Mouse (Mus musculus): ENCODE data around the gene Prss41.

GRCm38 (mm10) chr17:23831201-23831600, 12.8 kb downstream of the Prss41 start:
- TF ChIP-seq CTCF (IDR thresholded peaks at IDR 0.05; ENCODE audit: low read depth, low read length) (no peak), EP300 (IDR thresholded peaks at IDR 0.05; ENCODE audit: insufficient read depth, low read depth, low read length) (no peak), POLR2A (IDR thresholded peaks at IDR 0.05; ENCODE audit: insufficient read depth, low read length) (no peak)

Measured in ES-Bruce4 (cell line).